Mouse (Mus musculus) testis, adult 2 months (tissue): ENCODE results near the gene Gria1.

Source experiments
- CTCF ChIP-seq: fragments of 200-500 bp; IDR thresholded peaks from 2 replicates; pipeline ENCODE4 v1.5.1; 2012; ENCODE audit warnings: low read depth, mild to moderate bottlenecking, inconsistent platforms, low read length, moderate library complexity; ENCODE audit not compliant: control insufficient read depth, insufficient read depth, insufficient replicate concordance
- POLR2A ChIP-seq: fragments of 200-500 bp; IDR thresholded peaks from 2 replicates; pipeline ENCODE4 v1.6.1; 2012; ENCODE audit warnings: low read depth, mild to moderate bottlenecking, inconsistent platforms, low read length, moderate library complexity; ENCODE audit not compliant: control insufficient read depth

DNA sequence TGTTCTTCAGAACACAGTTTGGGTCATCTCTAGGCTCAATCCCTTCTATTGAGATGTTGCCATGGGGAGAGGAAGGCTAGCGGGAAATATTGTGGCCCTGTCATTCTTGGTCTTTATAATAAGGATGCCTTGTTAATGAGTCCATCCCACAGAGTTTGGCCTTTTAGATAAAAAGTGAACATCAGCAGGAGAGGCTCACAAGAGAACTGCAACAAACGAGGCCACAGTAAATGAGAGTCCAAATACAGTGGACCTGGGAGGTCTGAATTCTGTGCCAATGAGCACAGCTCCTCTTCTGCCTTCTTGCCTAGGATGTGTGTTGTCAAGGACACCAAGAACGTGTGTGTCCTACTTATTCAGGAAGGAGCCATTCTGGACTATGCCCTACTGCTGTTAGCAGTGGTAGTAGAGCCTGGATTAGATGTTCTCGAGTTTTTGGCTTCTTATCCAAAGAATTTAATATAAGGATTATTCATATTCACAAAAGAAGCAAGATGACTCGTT, 92.6 kb downstream of the Gria1 start:
- TF ChIP-seq CTCF, result no peak
- TF ChIP-seq POLR2A, result no peak
